Mouse (Mus musculus) heart, adult 2 months (tissue): Measurements from ENCODE around the gene Pias3.
A peak's percentile ranks its signal among the peaks of the same experiment; 100 is the strongest.

Source experiments
- CTCF ChIP-seq: fragments of 200-600 bp; IDR thresholded peaks from 2 replicates; pipeline ENCODE4 v1.8.1; 2022; ENCODE audit warnings: antibody characterized with exemption, mild to moderate bottlenecking, moderate library complexity
- POLR2A ChIP-seq: fragments of 200-500 bp; IDR thresholded peaks from 2 replicates; pipeline ENCODE4 v1.6.1; 2011; ENCODE audit warnings: mild to moderate bottlenecking, low read depth, low read length, control low read depth; ENCODE audit not compliant: insufficient read depth

DNA sequence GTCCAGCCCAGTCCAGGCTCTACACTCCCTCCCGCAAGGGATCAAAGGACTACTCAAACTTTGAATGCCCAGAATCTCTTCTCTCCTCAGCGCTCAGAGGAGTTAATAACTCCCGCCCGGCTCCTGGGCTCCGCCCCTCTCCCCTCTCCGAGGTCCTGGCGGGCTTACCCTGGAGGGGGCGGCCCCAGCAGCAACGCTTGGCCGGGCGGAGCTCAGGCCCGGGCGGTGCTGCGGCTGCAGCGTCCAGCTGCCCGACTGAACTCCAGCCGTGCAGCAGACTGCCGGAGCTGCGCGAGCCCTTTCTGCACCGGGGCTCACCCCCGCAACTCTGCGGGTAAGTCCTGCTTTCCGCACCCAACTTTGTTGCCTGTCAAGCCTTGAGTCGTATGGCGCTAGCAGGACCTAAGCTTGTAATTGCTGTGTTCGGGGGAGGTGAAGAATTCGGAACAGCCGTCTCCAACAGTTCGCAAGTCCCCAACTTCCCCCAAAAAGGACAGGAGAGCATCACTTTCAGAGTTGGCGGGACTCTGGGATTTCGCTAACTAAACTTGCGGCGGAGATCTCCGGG is at the start of gene Pias3:
- peak; percentile 80 for TF ChIP-seq POLR2A
- TF ChIP-seq CTCF = no peak
